Mouse (Mus musculus) kidney, postnatal 14 days (tissue): ENCODE results near the gene Phpt1.

ENCODE experiments used
- DNase-seq: peaks from one replicate; pipeline ENCODE4 v3.0.0; 2022; ENCODE audit warnings: mixed read lengths

Gene Phpt1

GRCm38 (mm10) chr2:25574579-25575431 is at the start of gene Phpt1, which contains the start of gene Mamdc4:
TSS of gene Phpt1 (minus strand) at chr2:25575224.
TSS of gene Mamdc4 (minus strand) at chr2:25574845.
- peak; percentile 98 for DNase-seq

- DNase-seq: peak; percentile 94
These were observed 46.5 kb upstream of the Phpt1 start, which contains the start of gene Tmem141 for GRCm38 (mm10) chr2:25621229-25622200. TSS of gene Tmem141 (minus strand) at chr2:25622005.

GRCm38 (mm10) chr2:25620852-25621228 is 45.8 kb upstream of the Phpt1 start:
- DNase-seq: no peak

- DNase-seq: no peak
These were observed 45.4 kb upstream of the Phpt1 start for GRCm38 (mm10) chr2:25620386-25620785.

GRCm38 (mm10) chr2:25617578-25617977 is 42.6 kb upstream of the Phpt1 start, which contains the start of gene Ccdc183:
TSS of gene Ccdc183 (minus strand) at chr2:25617678.
- no peak for DNase-seq

GRCm38 (mm10) chr2:25616398-25616797 is 41.4 kb upstream of the Phpt1 start:
- no peak for DNase-seq

GRCm38 (mm10) chr2:25608671-25609070 is 33.6 kb upstream of the Phpt1 start:
- no peak for DNase-seq

GRCm38 (mm10) chr2:25607761-25608622 is 33.0 kb upstream of the Phpt1 start, which contains the start of gene Rabl6:
TSS of gene Rabl6 (minus strand) at chr2:25608521.
- peak; percentile 94 for DNase-seq

GRCm38 (mm10) chr2:25602526-25602925 is 27.5 kb upstream of the Phpt1 start:
- no peak for DNase-seq

GRCm38 (mm10) chr2:25600037-25600436 is 25.0 kb upstream of the Phpt1 start:
- DNase-seq: no peak

- DNase-seq: no peak
These were observed 23.7 kb upstream of the Phpt1 start for GRCm38 (mm10) chr2:25598749-25599148.

GRCm38 (mm10) chr2:25596765-25597510 is 21.9 kb upstream of the Phpt1 start:
- DNase-seq: no peak

- DNase-seq: no peak
These were observed 16.8 kb upstream of the Phpt1 start for GRCm38 (mm10) chr2:25591863-25592262.

GRCm38 (mm10) chr2:25588227-25588907 is 13.3 kb upstream of the Phpt1 start:
- no peak for DNase-seq

- DNase-seq: no peak
These were observed 12.3 kb upstream of the Phpt1 start for GRCm38 (mm10) chr2:25587290-25587689.

GRCm38 (mm10) chr2:25585601-25586000 is 10.6 kb upstream of the Phpt1 start:
- DNase-seq: no peak

- no peak for DNase-seq
These were observed 9.8 kb upstream of the Phpt1 start for GRCm38 (mm10) chr2:25584856-25585255.

- no peak for DNase-seq
These were observed 9.1 kb upstream of the Phpt1 start for GRCm38 (mm10) chr2:25584152-25584551.

GRCm38 (mm10) chr2:25583571-25583970 is 8.5 kb upstream of the Phpt1 start:
- no peak for DNase-seq

- DNase-seq: no peak
These were observed 8.1 kb upstream of the Phpt1 start for GRCm38 (mm10) chr2:25583120-25583481.
